Mouse (Mus musculus): ENCODE results near the gene Ltc4s.

Ltc4s gene

GRCm38 (mm10) chr11:50224671-50225530 lies 13.5 kb downstream of the Ltc4s start:
- no peak for DNase-seq (ENCODE audit: extremely low read depth, low read depth, low spot score)

- no peak for DNase-seq (ENCODE audit: extremely low read depth, low read depth, low spot score)
These were observed 14.4 kb downstream of the Ltc4s start for GRCm38 (mm10) chr11:50223783-50224662.

GRCm38 (mm10) chr11:50222559-50223276 lies 15.7 kb downstream of the Ltc4s start:
- DNase-seq (ENCODE audit: extremely low read depth, low read depth, low spot score) = no peak

- DNase-seq (ENCODE audit: extremely low read depth, low read depth, low spot score) = no peak
These were observed 18.6 kb downstream of the Ltc4s start for GRCm38 (mm10) chr11:50219833-50220232.

DNA sequence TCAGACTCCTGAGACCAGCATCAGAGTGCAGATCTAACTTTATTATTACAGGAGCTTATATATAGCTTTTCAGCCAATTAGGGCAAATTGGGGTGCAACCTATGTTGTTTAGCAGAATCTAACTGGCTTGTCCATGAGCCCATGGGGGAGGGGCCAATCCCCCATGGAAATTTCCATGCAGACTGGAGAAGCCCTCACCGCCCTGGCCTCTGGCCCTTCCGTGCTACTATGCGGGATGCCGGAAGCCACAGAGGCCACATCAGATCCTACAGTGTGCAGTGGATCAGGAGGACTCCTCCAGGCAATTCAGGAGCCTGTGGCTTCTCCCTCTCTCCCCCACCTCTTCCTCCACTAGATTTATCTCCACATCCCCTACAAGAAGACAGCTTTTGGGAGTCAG lies 20.6 kb downstream of the Ltc4s start:
- DNase-seq (ENCODE audit: extremely low read depth, low read depth, low spot score) = no peak

- no peak for DNase-seq (ENCODE audit: extremely low read depth, low read depth, low spot score)
These were observed 21.6 kb downstream of the Ltc4s start for GRCm38 (mm10) chr11:50216724-50217366.

- no peak for DNase-seq (ENCODE audit: extremely low read depth, low read depth, low spot score)
These were observed 22.8 kb downstream of the Ltc4s start for GRCm38 (mm10) chr11:50215633-50216032.

- no peak for DNase-seq (ENCODE audit: extremely low read depth, low read depth, low spot score)
These were observed 23.8 kb downstream of the Ltc4s start for GRCm38 (mm10) chr11:50214631-50215030.

- no peak for DNase-seq (ENCODE audit: extremely low read depth, low read depth, low spot score)
These were observed 25.3 kb downstream of the Ltc4s start for GRCm38 (mm10) chr11:50212848-50213758.

- no peak for DNase-seq (ENCODE audit: extremely low read depth, low read depth, low spot score)
These were observed 26.2 kb downstream of the Ltc4s start for GRCm38 (mm10) chr11:50212060-50212739.

DNA sequence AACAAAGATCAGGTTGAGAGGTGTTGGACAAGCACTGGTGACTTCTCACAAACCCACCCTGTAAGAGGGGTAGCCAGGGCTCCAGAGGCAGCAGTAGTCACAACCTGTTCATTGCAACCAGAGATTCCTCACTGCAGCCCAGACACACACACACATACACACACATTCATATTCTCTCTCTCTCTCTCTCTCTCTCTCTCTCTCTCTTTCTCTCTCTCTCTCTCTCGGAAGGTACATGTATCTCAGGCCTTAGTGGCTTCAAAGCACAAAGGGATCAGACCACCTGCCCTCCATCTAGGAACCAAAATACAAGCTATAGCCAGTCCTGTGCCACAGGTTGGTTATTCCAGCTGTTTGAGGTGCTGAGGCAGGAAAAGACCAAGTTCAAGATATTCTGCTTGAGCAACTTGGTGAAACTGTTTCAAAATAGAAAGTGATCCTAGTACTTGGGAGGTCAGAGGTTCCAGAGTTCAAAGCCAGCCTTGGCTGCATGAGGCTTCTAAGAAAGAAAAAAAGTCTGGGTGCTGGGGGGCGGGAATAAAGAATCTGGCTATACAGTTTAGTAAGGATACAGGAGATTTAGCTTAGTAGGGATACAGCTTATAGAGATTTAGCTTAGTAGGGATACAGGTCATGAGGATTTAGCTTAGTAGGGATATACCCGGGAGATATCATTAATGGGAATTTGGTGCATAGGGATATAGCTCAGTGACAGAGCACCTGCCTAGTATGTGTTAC lies 26.9 kb downstream of the Ltc4s start:
- DNase-seq (ENCODE audit: extremely low read depth, low read depth, low spot score) = no peak

DNA sequence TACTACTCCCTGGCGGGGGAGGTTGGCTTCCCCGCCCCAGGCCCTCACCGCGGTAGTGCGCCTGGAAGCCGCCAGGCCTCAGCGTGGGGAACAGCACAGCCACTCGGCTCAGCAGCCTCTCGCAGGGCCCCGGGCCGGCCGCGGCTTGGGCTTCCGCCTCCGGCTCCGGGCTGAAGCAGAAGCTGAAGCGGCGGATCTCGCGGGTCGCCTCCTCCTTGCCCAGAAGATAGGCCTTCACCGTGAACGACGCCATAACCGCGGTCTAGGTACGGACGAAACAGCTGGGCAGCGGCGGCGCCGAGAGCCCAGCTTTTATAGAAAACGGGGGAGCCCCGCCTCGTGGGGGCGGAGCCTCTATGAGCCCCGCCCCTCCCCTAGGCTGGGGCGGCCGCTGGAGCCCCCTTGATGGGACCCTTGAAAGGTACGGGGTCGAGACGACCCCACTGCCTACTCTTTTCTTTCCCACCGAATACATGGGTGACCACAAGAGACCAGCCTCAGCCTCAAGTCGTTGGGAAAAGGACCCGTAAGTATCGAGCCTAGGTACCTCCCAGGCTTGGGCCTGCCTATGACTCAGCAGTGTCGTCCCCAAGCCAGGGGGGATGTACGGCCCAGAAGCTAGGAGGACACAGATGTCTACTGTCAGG lies 27.8 kb downstream of the Ltc4s start, which contains the start of the genes Sqstm1 and Mgat4b:
Gene Sqstm1 (minus strand): TSS at position 323 of the 647 bp plus-strand sequence.
Gene Mgat4b (plus strand): TSS at position 386 of the 647 bp plus-strand sequence.
- DNase-seq (ENCODE audit: extremely low read depth, low read depth, low spot score) = no peak

DNA sequence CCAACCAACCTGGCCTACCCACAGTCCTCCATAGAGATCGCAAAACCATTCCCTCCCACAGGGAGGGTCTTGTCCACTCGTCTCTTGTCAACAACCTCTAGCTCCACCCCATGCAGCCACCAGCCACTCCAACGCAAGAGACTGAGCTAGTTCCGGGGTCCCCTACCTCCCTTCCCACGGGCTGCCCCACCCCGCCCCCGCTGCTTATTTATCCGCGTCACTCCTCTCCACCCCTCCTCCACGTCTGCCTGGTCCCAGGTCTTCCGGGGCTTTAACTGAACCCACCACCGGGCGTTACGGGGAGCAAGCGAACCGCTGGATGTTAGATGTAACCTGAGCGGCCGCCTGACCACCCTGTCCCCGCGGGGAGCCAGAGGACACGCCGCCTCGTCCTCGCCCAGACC lies 28.3 kb downstream of the Ltc4s start:
- DNase-seq (ENCODE audit: extremely low read depth, low read depth, low spot score) = no peak

GRCm38 (mm10) chr11:50208039-50208438 lies 30.4 kb downstream of the Ltc4s start:
- no peak for DNase-seq (ENCODE audit: extremely low read depth, low read depth, low spot score)

GRCm38 (mm10) chr11:50207344-50207743 lies 31.1 kb downstream of the Ltc4s start:
- DNase-seq (ENCODE audit: extremely low read depth, low read depth, low spot score) = no peak

DNA sequence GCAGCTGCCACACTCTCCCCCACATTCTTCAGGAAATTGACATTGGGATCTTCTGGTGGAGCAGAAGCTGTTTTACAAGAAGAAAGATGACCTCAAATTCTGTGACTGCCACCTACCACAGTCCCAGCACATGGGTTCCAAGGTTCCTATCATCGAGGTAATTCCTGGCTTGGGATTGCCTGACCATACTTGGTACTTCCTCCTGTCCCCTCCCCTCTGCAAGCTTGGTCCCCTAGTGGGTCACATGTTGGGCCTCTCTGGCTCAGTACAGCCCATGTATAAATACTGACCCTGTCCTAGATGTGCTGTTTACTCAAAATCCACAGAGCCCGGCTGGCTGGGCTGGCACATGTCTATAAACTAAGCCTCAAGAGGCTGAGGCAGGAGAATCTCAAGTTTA lies 32.4 kb downstream of the Ltc4s start:
- DNase-seq (ENCODE audit: extremely low read depth, low read depth, low spot score) = no peak

DNA sequence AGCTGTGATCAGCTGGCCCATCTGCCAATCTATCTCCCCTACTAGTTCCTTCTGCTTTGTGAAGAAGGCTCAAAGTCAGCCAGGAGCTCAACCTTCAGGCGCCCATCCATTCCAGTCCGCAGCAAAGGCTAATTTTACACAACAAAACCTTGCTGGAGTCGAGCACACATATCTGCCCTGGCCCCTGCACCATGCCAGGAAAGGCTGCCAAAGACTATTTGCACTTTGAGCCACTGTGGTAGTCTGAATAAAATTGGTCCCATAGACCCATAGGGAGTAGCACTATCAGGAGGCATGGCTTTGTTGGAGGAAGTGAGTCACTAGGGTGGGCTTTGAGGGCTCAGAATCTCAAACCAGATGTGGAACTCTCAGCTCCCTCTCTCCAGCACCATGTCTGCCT lies 33.0 kb downstream of the Ltc4s start:
- DNase-seq (ENCODE audit: extremely low read depth, low read depth, low spot score) = no peak

DNA sequence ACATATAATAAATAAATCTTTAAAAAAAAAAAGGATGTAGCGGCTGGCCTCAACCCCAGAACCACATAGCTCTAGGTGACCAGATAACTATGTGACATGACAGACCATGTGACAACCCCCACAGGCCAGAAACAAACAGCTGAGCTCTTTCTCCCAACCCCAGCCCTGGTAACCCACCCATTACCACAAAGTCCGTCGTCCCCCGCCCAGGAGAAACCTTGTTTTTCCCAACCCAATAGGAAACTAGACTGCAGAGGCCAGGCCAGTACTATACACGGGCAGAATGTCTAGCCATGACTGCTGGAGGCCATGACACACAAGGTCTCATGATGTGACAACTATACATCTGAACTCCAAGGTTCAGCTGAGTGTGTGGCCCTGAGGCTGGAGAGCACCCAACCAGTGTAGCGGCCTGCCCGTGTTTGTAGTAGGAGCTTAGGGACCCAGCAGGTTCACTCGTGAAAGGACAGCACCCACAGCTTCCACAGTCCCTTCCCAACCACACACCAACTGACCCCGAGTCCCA lies 35.1 kb downstream of the Ltc4s start:
- DNase-seq (ENCODE audit: extremely low read depth, low read depth, low spot score) = no peak

Measured in fat pad, adult 2 months (tissue).